Mouse (Mus musculus): Measurements from ENCODE around the gene Lrba. TPM values are rescaled to one million over a fixed set of nuclear protein-coding genes. Genes with fewer than 3 reads are reported as not detected.

Gene Lrba
- polyA plus RNA-seq, 1 experiment from 2014 or later = 4.2 TPM

DNA sequence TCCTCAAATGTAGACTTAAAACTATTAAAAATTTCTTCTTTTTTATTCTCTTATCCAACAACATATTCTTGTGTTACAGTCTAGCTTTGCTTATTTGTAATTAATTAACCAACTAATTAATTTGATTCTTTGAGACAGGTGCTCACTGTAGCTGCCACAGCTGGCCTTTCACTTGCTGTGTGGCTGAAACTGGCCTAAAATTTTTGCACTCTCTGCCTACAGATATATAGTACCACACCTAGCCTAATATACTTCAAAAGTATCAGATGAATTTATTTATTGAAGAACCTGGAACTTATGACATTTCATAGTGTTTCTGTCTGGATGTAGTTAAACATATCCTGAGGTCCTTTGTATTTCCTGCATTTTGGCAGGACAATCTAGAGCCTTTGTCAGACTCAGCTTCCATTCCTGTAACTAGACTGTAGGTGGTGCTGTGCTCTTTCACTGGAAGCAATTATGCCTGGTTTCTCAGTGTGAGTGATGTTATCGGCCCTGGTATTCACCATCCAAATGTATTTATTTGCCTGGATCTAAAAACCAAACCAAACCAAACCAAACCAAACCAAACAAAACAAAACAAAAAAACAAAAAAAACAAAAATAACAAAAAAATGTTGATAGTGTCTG lies 43.7 kb downstream of the Lrba start:
- no peak for ATAC-seq (ENCODE audit: insufficient number of reproducible peaks, insufficient read depth, low FRiP score, low read depth)
- no peaks in the 10 kb centered on the region for H3K9me3 ChIP-seq (ENCODE audit: control insufficient read depth, low read length)
- H3K4me1 ChIP-seq (ENCODE audit: control insufficient read depth in 2 of 2, insufficient read depth in 2 of 2, low read length in 2 of 2) = no peaks in the 10 kb centered on the region
- H3K9ac ChIP-seq (ENCODE audit: low read length) = no peak overlapping the region
- 7% methylated on average over 1 of the region's 1 CpGs for WGBS
- no peaks in the 10 kb centered on the region for H3K36me3 ChIP-seq (ENCODE audit: control insufficient read depth, insufficient read depth, low read length)
- no peaks in the 10 kb centered on the region for H3K27me3 ChIP-seq (ENCODE audit: control insufficient read depth, insufficient read depth, low read length)
- H3K27ac ChIP-seq (replicated peaks in 1 of 2; ENCODE audit: control insufficient read depth in 1 of 2, insufficient read depth in 1 of 2, low read depth in 2 of 2, low read length in 2 of 2) = no peak overlapping the region
- no peak overlapping the region for H3K4me2 ChIP-seq (ENCODE audit: low read length)
- H3K4me3 ChIP-seq (ENCODE audit: control insufficient read depth in 1 of 2, insufficient read depth in 1 of 2, low read depth in 1 of 2, low read length in 2 of 2) = no peak overlapping the region

DNA sequence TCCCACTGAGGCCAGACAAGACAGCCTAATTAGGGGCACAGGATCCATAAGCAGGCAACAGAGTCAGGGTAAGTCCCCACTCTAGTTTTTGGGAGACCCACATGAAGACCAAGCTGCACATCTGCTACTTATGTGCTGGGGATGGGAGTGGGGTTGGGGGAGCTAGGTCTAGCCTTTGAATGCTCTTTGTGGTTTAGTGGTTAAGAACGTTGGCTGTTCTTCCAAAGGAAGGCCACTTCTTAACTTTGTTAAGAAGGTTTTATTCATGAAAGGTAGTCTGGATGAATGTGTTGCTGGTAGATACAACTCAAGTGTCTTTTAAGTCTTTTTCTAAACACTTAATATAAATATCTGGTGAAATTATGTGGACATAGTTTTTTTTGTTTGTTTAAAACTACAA lies 51.2 kb downstream of the Lrba start:
- Histone ChIP-seq H3K4me3 (ENCODE audit: control insufficient read depth in 1 of 2, insufficient read depth in 1 of 2, low read depth in 1 of 2, low read length in 2 of 2) (no peak overlapping the region), H3K36me3 (ENCODE audit: control insufficient read depth, insufficient read depth, low read length) (no peaks in the 10 kb centered on the region), H3K9ac (ENCODE audit: low read length) (no peak overlapping the region), H3K27ac (replicated peaks in 1 of 2; ENCODE audit: control insufficient read depth in 1 of 2, insufficient read depth in 1 of 2, low read depth in 2 of 2, low read length in 2 of 2) (no peak overlapping the region), H3K4me1 (ENCODE audit: control insufficient read depth in 2 of 2, insufficient read depth in 2 of 2, low read length in 2 of 2) (no peaks in the 10 kb centered on the region), H3K4me2 (ENCODE audit: low read length) (no peak overlapping the region), H3K27me3 (ENCODE audit: control insufficient read depth, insufficient read depth, low read length) (no peaks in the 10 kb centered on the region), H3K9me3 (ENCODE audit: control insufficient read depth, low read length) (peaks cover 6% of the 10 kb centered on the region; the same call in 1 of the 2 replicates)
- 83% methylated on average over 1 of the region's 1 CpGs for WGBS
- no peak for ATAC-seq (ENCODE audit: insufficient number of reproducible peaks, insufficient read depth, low FRiP score, low read depth)

DNA sequence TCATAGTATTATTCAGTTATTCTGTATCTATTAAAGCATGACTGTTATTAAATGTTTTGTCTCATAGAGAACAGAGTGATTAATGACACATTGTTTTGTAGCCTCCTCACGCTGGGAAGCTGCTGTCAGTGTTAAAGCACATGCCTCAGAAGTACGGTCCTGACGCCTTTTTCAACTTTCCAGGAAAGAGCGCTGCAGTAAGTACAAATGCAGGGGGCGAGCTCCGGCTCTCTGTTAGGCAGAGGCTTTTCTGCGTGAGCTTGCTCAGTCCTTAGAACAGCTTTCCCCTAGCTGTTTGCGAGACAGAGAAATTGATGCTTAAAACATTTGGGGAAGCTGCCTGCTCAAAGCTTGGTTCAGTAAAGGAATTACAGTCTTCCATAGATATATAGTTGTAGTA lies 66.8 kb downstream of the Lrba start:
- Histone ChIP-seq H3K27me3 (ENCODE audit: control insufficient read depth, insufficient read depth, low read length) (no peaks in the 10 kb centered on the region), H3K9ac (ENCODE audit: low read length) (no peak overlapping the region), H3K9me3 (ENCODE audit: control insufficient read depth, low read length) (no peaks in the 10 kb centered on the region), H3K36me3 (ENCODE audit: control insufficient read depth, insufficient read depth, low read length) (no peaks in the 10 kb centered on the region), H3K4me2 (ENCODE audit: low read length) (no peak overlapping the region), H3K4me1 (ENCODE audit: control insufficient read depth in 2 of 2, insufficient read depth in 2 of 2, low read length in 2 of 2) (peaks cover 2% of the 10 kb centered on the region in 2 experiments; a peak in 2 of 4 replicates), H3K4me3 (ENCODE audit: control insufficient read depth in 1 of 2, insufficient read depth in 1 of 2, low read depth in 1 of 2, low read length in 2 of 2) (no peak overlapping the region), H3K27ac (replicated peaks in 1 of 2; ENCODE audit: control insufficient read depth in 1 of 2, insufficient read depth in 1 of 2, low read depth in 2 of 2, low read length in 2 of 2) (no peak overlapping the region)
- 38% methylated on average over 8 of the region's 8 CpGs for WGBS
- ATAC-seq (ENCODE audit: insufficient number of reproducible peaks, insufficient read depth, low FRiP score, low read depth) = no peak

DNA sequence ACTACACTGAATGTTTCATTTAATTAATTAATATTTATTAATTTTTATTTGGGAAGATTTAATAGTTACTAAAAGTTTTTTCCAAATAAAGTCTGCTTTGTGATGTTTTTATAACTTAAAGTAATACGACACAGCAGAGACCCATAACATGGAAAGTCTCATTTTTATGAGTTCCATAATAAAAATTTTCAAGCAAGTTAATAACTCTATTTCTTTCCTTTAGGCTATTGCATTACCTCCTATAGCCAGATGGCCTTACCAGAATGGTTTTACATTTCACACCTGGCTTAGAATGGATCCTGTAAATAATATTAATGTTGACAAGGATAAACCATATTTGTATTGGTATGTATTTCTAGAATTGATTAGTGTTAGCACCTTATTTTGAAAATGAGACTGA lies 70.4 kb downstream of the Lrba start:
- Histone ChIP-seq H3K4me2 (ENCODE audit: low read length) (no peak overlapping the region), H3K36me3 (ENCODE audit: control insufficient read depth, insufficient read depth, low read length) (0 out of 2 replicates have a peak, but pooled peaks cover 7% of the 10 kb centered on the region), H3K27ac (replicated peaks in 1 of 2; ENCODE audit: control insufficient read depth in 1 of 2, insufficient read depth in 1 of 2, low read depth in 2 of 2, low read length in 2 of 2) (no peak overlapping the region), H3K4me3 (ENCODE audit: control insufficient read depth in 1 of 2, insufficient read depth in 1 of 2, low read depth in 1 of 2, low read length in 2 of 2) (no peak overlapping the region), H3K9ac (ENCODE audit: low read length) (no peak overlapping the region), H3K4me1 (ENCODE audit: control insufficient read depth in 2 of 2, insufficient read depth in 2 of 2, low read length in 2 of 2) (peaks cover 3 to 4% of the 10 kb centered on the region in 2 experiments; a peak in 2 of 4 replicates), H3K9me3 (ENCODE audit: control insufficient read depth, low read length) (no peaks in the 10 kb centered on the region), H3K27me3 (ENCODE audit: control insufficient read depth, insufficient read depth, low read length) (no peaks in the 10 kb centered on the region)
- 86% methylated on average over 1 of the region's 1 CpGs for WGBS
- no peak for ATAC-seq (ENCODE audit: insufficient number of reproducible peaks, insufficient read depth, low FRiP score, low read depth)

DNA sequence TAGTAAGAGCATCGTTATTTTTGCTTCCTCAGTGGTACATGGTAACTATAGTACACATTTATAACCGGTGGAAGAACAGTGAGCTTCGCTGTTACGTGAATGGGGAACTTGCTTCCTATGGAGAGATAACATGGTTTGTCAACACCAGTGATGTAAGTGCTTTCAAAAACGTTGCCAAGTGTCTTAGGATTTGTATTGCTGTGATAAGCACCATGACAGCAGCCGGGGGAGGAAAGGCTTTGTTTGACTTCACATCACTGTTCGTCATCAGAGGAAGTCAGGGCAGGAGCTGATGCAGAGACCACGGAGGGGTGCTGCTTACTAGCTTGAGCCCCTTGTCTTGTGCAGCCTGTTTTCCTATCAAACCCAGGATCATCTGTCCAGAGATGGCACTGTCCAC lies 71.7 kb downstream of the Lrba start:
- Histone ChIP-seq H3K9me3 (ENCODE audit: control insufficient read depth, low read length) (no peaks in the 10 kb centered on the region), H3K27ac (replicated peaks in 1 of 2; ENCODE audit: control insufficient read depth in 1 of 2, insufficient read depth in 1 of 2, low read depth in 2 of 2, low read length in 2 of 2) (no peak overlapping the region), H3K36me3 (ENCODE audit: control insufficient read depth, insufficient read depth, low read length) (0 out of 2 replicates have a peak, but pooled peaks cover 7% of the 10 kb centered on the region), H3K4me2 (ENCODE audit: low read length) (no peak overlapping the region), H3K9ac (ENCODE audit: low read length) (no peak overlapping the region), H3K4me1 (ENCODE audit: control insufficient read depth in 2 of 2, insufficient read depth in 2 of 2, low read length in 2 of 2) (peaks cover 3 to 4% of the 10 kb centered on the region in 2 experiments; a peak in 2 of 4 replicates), H3K27me3 (ENCODE audit: control insufficient read depth, insufficient read depth, low read length) (no peaks in the 10 kb centered on the region), H3K4me3 (ENCODE audit: control insufficient read depth in 1 of 2, insufficient read depth in 1 of 2, low read depth in 1 of 2, low read length in 2 of 2) (no peak overlapping the region)
- ATAC-seq (ENCODE audit: insufficient number of reproducible peaks, insufficient read depth, low FRiP score, low read depth) = no peak
- WGBS = 12% methylated on average over 8 of the region's 8 CpGs

DNA sequence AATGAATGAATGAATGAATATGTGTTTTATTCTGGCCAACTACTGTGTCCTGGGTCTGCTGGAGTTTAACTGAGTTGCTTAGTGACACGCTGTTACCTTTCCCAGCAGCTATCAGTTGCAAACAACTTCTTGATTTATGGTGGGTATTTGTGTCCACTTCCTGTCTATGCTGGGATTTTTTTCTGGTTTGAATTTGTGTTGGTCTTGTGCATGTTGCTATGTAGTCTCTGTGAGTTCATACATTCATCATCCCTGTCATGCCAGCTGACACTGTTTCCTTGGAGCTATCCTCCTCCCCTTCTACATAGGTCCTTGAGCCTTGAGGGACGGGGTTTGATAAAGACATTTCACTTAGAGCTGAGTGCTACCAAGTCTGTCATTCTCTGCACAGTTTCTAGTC lies 84.4 kb downstream of the Lrba start:
- Histone ChIP-seq H3K9me3 (ENCODE audit: control insufficient read depth, low read length) (no peaks in the 10 kb centered on the region), H3K9ac (ENCODE audit: low read length) (no peak overlapping the region), H3K4me1 (ENCODE audit: control insufficient read depth in 2 of 2, insufficient read depth in 2 of 2, low read length in 2 of 2) (no peaks in the 10 kb centered on the region), H3K4me3 (ENCODE audit: control insufficient read depth in 1 of 2, insufficient read depth in 1 of 2, low read depth in 1 of 2, low read length in 2 of 2) (no peak overlapping the region), H3K36me3 (ENCODE audit: control insufficient read depth, insufficient read depth, low read length) (peaks cover 6% of the 10 kb centered on the region; the same call in 1 of the 2 replicates), H3K27me3 (ENCODE audit: control insufficient read depth, insufficient read depth, low read length) (no peaks in the 10 kb centered on the region), H3K27ac (replicated peaks in 1 of 2; ENCODE audit: control insufficient read depth in 1 of 2, insufficient read depth in 1 of 2, low read depth in 2 of 2, low read length in 2 of 2) (no peak overlapping the region), H3K4me2 (ENCODE audit: low read length) (no peak overlapping the region)
- no peak for ATAC-seq (ENCODE audit: insufficient number of reproducible peaks, insufficient read depth, low FRiP score, low read depth)
- 78% methylated on average over 2 of the region's 2 CpGs for WGBS

DNA sequence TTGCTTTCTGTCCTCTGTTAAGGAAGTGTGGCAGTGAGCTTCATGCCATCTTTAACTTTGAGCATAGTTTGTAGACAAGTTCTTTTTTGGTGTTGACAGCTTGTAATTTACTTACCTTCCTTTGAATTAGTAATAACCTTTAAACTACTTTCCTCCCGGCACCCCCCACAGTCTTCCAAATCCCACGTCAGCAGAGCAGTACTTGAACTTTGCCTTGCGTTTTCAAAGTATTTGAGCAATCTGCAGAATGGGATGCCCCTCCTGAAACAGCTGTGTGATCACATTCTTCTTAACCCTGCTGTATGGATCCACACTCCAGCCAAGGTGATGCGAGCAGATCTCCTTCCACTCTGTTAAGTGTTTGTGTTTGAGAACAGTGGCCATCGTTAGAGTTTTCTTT lies 85.7 kb downstream of the Lrba start:
- H3K36me3 ChIP-seq (ENCODE audit: control insufficient read depth, insufficient read depth, low read length) = no peaks in the 10 kb centered on the region
- ATAC-seq (ENCODE audit: insufficient number of reproducible peaks, insufficient read depth, low FRiP score, low read depth) = no peak
- WGBS = 66% methylated on average over 5 of the region's 5 CpGs
- no peak overlapping the region for H3K4me3 ChIP-seq (ENCODE audit: control insufficient read depth in 1 of 2, insufficient read depth in 1 of 2, low read depth in 1 of 2, low read length in 2 of 2)
- no peak overlapping the region for H3K4me2 ChIP-seq (ENCODE audit: low read length)
- no peaks in the 10 kb centered on the region for H3K27me3 ChIP-seq (ENCODE audit: control insufficient read depth, insufficient read depth, low read length)
- no peaks in the 10 kb centered on the region for H3K4me1 ChIP-seq (ENCODE audit: control insufficient read depth in 2 of 2, insufficient read depth in 2 of 2, low read length in 2 of 2)
- H3K27ac ChIP-seq (replicated peaks in 1 of 2; ENCODE audit: control insufficient read depth in 1 of 2, insufficient read depth in 1 of 2, low read depth in 2 of 2, low read length in 2 of 2) = no peak overlapping the region
- H3K9ac ChIP-seq (ENCODE audit: low read length) = no peak overlapping the region
- H3K9me3 ChIP-seq (ENCODE audit: control insufficient read depth, low read length) = no peaks in the 10 kb centered on the region

DNA sequence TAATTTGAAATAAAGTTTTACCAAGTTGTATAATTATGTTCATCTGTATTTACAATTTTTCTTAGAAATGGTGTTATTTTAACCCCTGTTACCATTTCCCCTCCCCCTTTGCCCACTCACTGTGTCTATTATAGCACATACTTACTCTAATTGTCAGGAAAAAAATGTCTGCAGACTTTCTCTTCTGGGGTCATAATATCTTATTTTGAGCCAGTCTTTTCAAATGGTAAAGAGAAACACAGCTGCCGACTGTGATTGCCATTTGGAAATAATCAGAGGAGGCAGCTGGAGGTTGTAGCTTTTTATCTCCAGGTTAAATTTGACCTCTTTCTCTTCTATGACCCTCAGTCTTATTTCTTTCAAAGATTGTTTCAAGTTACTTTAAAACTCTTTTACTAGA lies 86.9 kb downstream of the Lrba start:
- WGBS = 45% methylated on average over 1 of the region's 1 CpGs
- H3K4me2 ChIP-seq (ENCODE audit: low read length) = no peak overlapping the region
- H3K36me3 ChIP-seq (ENCODE audit: control insufficient read depth, insufficient read depth, low read length) = no peaks in the 10 kb centered on the region
- ATAC-seq (ENCODE audit: insufficient number of reproducible peaks, insufficient read depth, low FRiP score, low read depth) = no peak
- no peak overlapping the region for H3K9ac ChIP-seq (ENCODE audit: low read length)
- H3K9me3 ChIP-seq (ENCODE audit: control insufficient read depth, low read length) = no peaks in the 10 kb centered on the region
- H3K27ac ChIP-seq (replicated peaks in 1 of 2; ENCODE audit: control insufficient read depth in 1 of 2, insufficient read depth in 1 of 2, low read depth in 2 of 2, low read length in 2 of 2) = no peak overlapping the region
- H3K4me3 ChIP-seq (ENCODE audit: control insufficient read depth in 1 of 2, insufficient read depth in 1 of 2, low read depth in 1 of 2, low read length in 2 of 2) = no peak overlapping the region
- no peaks in the 10 kb centered on the region for H3K4me1 ChIP-seq (ENCODE audit: control insufficient read depth in 2 of 2, insufficient read depth in 2 of 2, low read length in 2 of 2)
- no peaks in the 10 kb centered on the region for H3K27me3 ChIP-seq (ENCODE audit: control insufficient read depth, insufficient read depth, low read length)
